Mouse (Mus musculus) forebrain, embryonic 14.5 days (tissue): Measurements from ENCODE around the gene Mical2. TPM values are rescaled to one million over a fixed set of nuclear protein-coding genes. Genes with fewer than 3 reads are reported as not detected.

Experiments
- ATAC-seq: fragments of 200-750 bp; cut with Nextera tagmentation; 2 replicates; pipeline ENCODE4 v1.8.0; 2017; ENCODE audit warnings: mild to moderate bottlenecking, moderate library complexity
- DNase-seq: peaks from one replicate; pipeline ENCODE4 v3.0.0-alpha.2; 2015; ENCODE audit warnings: low spot score
- H3K27ac ChIP-seq: fragments of 300-500 bp; sonication (generic); 2 replicates; pipeline ENCODE4 v1.5.1; 2014; ENCODE audit warnings: low read depth, mild to moderate bottlenecking, control low read depth, low read length, moderate library complexity
- H3K27me3 ChIP-seq: fragments of 300-500 bp; sonication (generic); replicated peaks from 2 replicates; pipeline ENCODE4 v1.6.1; 2014; ENCODE audit warnings: low read length, control low read depth, mixed read lengths; ENCODE audit not compliant: control insufficient read depth, insufficient read depth
- H3K36me3 ChIP-seq: fragments of 300-500 bp; sonication (generic); 2 replicates; pipeline ENCODE4 v1.6.1; 2014; ENCODE audit warnings: low read length, control low read depth; ENCODE audit not compliant: control insufficient read depth, insufficient read depth
- H3K4me1 ChIP-seq: fragments of 300-500 bp; sonication (generic); 2 replicates; pipeline ENCODE4 v1.6.1; 2014; ENCODE audit warnings: antibody characterized with exemption, low read length, control low read depth; ENCODE audit not compliant: control insufficient read depth, insufficient read depth
- H3K4me2 ChIP-seq: fragments of 300-500 bp; sonication (generic); 2 replicates; pipeline ENCODE4 v1.6.1; 2014; ENCODE audit warnings: mild to moderate bottlenecking, control low read depth, low read length
- H3K4me3 ChIP-seq: fragments of 300-500 bp; sonication (generic); 2 replicates; pipeline ENCODE4 v1.5.1; 2014; ENCODE audit warnings: low read depth, low read length, control low read depth
- H3K9ac ChIP-seq: fragments of 300-500 bp; sonication (generic); 2 replicates; pipeline ENCODE4 v1.6.1; 2014; ENCODE audit warnings: mild to moderate bottlenecking, low read length, control low read depth, moderate library complexity
- H3K9me3 ChIP-seq: fragments of 300-500 bp; sonication (generic); replicated peaks from 2 replicates; pipeline ENCODE4 v1.6.1; 2016; ENCODE audit warnings: low read length, control low read depth, mixed read lengths; ENCODE audit not compliant: control insufficient read depth
- WGBS: fragments of 180-500 bp; shearing (Covaris S2); extraction: QIAGEN DNeasy Blood & Tissue Kit; methylation state at CpG from one replicate; pipeline ENCODE4 v1.1.7; 2014; 5-methylcytosine and 5-hydroxymethylcytosine counted together
- polyA plus RNA-seq: library from polyadenylated mRNA; unstranded; fragments of >200 nt; fragmentation: Nextera tagmentation; extraction: Ambion mirVana; gene quantifications from 2 replicates; pipeline ENCODE4 v1.2.1, GENCODE M21; 2014

Gene Mical2
- polyA plus RNA-seq, 1 experiment from 2014 or later, result 2.6 TPM

DNA sequence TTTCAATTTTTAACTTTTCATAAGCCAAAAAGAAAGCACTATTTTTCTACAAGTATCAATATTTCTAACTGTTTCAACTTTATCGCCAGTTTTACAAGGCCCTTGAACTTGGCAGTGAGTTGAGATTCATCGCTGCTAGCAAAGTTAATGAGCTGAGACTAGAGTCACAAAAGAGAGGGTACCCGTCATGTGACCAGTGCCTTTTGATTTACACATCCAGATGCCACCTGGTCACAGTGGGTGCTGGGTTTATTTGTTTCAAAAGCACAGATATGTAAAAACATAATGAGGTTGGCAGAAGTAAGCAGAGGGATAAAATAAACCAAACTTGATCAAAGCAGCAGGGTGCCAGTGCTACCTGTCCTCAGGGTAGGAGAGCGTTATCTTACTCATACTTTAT, 126.3 kb downstream of the Mical2 start:
- WGBS, result 52% methylated on average over 4 of the region's 4 CpGs
- no peak for ATAC-seq

DNA sequence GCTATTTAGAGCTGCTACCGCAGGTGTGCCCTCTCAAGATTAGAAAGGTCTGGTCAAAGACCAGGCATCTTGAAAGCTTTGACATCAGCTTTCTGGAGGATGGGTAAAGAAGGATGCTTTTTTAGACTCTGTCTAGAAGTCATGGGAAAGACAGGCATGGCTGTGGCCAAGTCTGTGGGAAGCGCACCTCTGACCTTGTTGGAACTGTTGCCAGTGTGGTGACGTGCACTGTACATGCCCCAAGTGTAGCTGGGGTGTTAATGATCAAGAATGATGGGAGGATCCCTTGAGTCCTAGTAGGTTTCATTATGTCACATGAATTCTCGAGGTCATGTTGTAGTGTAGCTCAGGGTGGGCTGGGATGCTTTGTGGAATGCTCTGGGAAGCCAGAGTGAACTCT, 127.4 kb downstream of the Mical2 start:
- Histone ChIP-seq H3K9ac (no peak overlapping the region), H3K9me3 (no peaks in the 10 kb centered on the region), H3K4me3 (no peak overlapping the region), H3K27me3 (no peaks in the 10 kb centered on the region), H3K27ac (no peak overlapping the region), H3K4me1 (peaks cover 21% of the 10 kb centered on the region), H3K36me3 (no peaks in the 10 kb centered on the region), H3K4me2 (no peak overlapping the region)
- no peak for ATAC-seq
- 89% methylated on average over 4 of the region's 4 CpGs for WGBS
- no peak for DNase-seq

More for the DNA sequence above, 126.3 kb downstream of the Mical2 start:
- Histone ChIP-seq H3K27ac (no peak overlapping the region), H3K27me3 (no peaks in the 10 kb centered on the region), H3K4me1 (peaks cover 21% of the 10 kb centered on the region), H3K4me2 (no peak overlapping the region), H3K9me3 (no peaks in the 10 kb centered on the region), H3K9ac (no peak overlapping the region), H3K4me3 (no peak overlapping the region), H3K36me3 (no peaks in the 10 kb centered on the region)
- DNase-seq, result no peak

DNA sequence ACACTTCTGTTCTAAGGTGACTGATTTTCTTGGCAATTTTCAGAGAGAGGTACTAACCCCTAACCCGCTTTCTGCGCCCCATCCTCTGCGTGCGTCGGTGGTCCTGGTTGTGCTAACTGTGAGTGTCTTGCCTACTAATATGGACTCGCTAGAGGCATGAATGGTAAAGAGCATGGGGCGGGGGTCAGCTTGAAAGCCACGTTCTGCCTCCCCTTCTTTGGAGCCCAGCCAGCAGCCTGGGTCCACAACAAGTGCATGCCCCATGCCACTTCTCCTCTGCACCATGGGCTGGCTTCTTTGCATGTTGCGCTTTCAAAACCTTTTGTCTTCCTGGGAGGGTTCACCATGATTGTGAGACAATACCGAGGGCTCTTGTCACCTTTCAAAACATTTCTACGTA, 128.3 kb downstream of the Mical2 start:
- Histone ChIP-seq H3K27ac (no peak overlapping the region), H3K4me2 (no peak overlapping the region), H3K36me3 (no peaks in the 10 kb centered on the region), H3K4me1 (peaks cover 21% of the 10 kb centered on the region), H3K27me3 (no peaks in the 10 kb centered on the region), H3K9ac (no peak overlapping the region), H3K9me3 (no peaks in the 10 kb centered on the region), H3K4me3 (no peak overlapping the region)
- peak; percentile 45 for DNase-seq
- WGBS, result 38% methylated on average over 11 of the region's 11 CpGs
- ATAC-seq, result peak; percentile 37

DNA sequence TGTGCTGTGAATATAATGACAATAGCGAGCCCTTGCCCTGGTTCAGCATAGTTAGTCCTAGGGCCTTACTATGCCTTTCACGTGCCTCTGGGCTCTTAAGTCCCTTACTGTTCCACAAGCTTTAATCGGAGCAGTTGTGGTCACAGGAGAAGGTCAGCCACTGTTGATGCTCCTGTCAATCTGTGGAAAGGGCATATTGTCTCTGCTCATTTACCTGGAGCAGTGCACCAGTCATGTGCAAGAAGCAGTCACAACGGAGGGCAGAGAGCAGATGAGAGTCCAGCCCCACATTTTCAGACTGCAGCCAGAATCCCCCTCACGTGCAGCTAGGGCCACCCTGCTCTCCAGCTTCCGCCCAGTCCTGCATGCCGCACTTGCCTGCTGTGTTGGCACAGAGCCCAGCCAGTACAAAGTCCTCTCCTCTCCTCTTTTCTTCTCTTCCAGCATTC, 128.9 kb downstream of the Mical2 start:
- ATAC-seq, result peak; percentile 93
- peak overlapping the region; percentile 6; the same call in 1 of the 2 replicates for H3K4me2 ChIP-seq

DNA sequence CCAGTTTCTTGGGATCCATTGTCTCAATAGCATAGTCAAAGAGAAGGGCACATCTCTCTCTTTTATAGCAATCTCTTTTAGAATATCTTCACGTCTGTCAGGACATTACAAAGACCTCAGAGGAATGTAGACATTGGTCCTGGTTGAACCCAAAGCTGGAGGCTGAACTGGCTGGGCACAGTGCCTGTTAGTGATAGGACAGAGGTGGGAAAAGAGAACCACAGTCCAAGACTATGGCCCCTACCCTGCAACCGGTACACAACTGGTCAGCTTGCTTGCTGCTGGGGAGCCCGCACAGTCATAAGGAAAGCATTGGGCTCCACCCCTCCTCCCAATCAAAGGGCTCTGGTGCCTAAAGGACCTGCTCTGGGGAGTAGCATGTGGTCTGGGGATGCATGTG, 133.9 kb downstream of the Mical2 start:
- no peak for DNase-seq
- Histone ChIP-seq H3K36me3 (no peaks in the 10 kb centered on the region), H3K9me3 (no peaks in the 10 kb centered on the region)

More for the DNA sequence above, 128.9 kb downstream of the Mical2 start:
- H3K36me3 ChIP-seq, result no peaks in the 10 kb centered on the region
- peak overlapping the region; percentile 52; the same call in 1 of the 2 replicates for H3K27ac ChIP-seq
- H3K9me3 ChIP-seq, result no peaks in the 10 kb centered on the region
- H3K4me3 ChIP-seq, result no peak overlapping the region
- WGBS, result 4% methylated on average over 7 of the region's 7 CpGs
- peak; percentile 88 for DNase-seq
- no peak overlapping the region for H3K9ac ChIP-seq
- no peaks in the 10 kb centered on the region for H3K27me3 ChIP-seq
- H3K4me1 ChIP-seq, result peaks cover 21% of the 10 kb centered on the region

DNA sequence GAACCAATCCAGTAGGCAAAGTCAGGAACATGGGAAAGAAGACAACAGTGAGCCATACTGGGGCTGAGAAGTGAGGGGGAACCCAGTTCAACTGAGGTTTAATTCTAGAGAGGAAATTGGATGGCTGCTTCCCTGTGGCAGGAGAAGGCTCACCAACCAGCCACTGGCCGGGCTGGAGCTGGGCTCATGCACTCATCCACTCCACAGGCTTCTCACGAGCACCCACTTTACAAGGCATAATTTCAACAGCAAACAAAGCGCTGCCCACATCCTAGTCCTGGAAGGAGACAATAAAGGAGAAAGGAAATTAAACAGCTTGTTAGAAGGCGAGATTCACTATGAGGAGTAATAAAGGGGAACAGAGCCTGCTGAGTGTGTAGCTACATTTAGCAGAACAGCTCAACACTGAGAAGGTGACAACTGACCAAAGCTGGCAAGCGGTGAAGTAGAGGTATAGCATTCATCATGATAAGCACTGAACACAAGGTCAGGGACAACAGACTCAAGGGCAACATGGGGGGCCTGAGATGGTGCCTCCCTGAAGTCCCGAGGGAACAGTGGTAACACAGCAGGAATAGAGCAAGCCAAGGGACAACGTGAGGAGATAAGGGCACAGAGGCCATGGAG, 137.0 kb downstream of the Mical2 start:
- H3K4me2 ChIP-seq, result no peak overlapping the region
- H3K27me3 ChIP-seq, result no peaks in the 10 kb centered on the region
- H3K36me3 ChIP-seq, result no peaks in the 10 kb centered on the region
- ATAC-seq (no peak), DNase-seq (no peak)
- H3K4me1 ChIP-seq, result no peaks in the 10 kb centered on the region
- WGBS, result 80% methylated on average over 7 of the region's 7 CpGs
- no peak overlapping the region for H3K9ac ChIP-seq
- H3K9me3 ChIP-seq, result no peaks in the 10 kb centered on the region
- H3K4me3 ChIP-seq, result no peak overlapping the region
- no peak overlapping the region for H3K27ac ChIP-seq

More for the DNA sequence above, 133.9 kb downstream of the Mical2 start:
- H3K27me3 ChIP-seq, result no peaks in the 10 kb centered on the region
- H3K4me3 ChIP-seq, result no peak overlapping the region
- H3K27ac ChIP-seq, result no peak overlapping the region
- no peak overlapping the region for H3K9ac ChIP-seq
- WGBS, result 87% methylated on average over 3 of the region's 3 CpGs
- peaks cover 6% of the 10 kb centered on the region for H3K4me1 ChIP-seq
- no peak for ATAC-seq
- H3K4me2 ChIP-seq, result no peak overlapping the region

DNA sequence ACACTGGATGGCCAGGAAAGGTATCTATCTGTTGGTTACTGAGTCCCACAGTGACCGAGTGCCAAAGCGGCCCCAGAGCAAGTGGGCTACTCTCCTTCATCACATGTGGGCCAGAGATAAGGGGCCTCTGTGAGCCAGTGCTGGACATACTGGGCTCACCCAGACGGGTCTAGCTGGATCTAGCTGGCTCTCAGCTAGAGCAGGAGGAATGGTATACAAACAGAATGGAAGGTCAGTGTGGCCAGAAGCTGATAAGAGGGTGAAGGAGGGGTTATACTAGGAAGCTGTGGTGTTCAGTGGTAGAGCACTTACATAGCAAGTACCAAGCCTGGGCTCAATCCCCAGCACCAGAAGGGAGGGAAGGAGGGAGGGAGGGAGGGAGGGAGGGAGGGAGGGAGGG, 140.2 kb downstream of the Mical2 start:
- ATAC-seq (no peak), DNase-seq (no peak)
- Histone ChIP-seq H3K27me3 (no peaks in the 10 kb centered on the region), H3K27ac (no peak overlapping the region), H3K4me1 (no peaks in the 10 kb centered on the region), H3K9me3 (no peaks in the 10 kb centered on the region), H3K36me3 (no peaks in the 10 kb centered on the region), H3K9ac (no peak overlapping the region), H3K4me2 (no peak overlapping the region), H3K4me3 (no peak overlapping the region)
- 83% methylated on average over 3 of the region's 3 CpGs for WGBS

DNA sequence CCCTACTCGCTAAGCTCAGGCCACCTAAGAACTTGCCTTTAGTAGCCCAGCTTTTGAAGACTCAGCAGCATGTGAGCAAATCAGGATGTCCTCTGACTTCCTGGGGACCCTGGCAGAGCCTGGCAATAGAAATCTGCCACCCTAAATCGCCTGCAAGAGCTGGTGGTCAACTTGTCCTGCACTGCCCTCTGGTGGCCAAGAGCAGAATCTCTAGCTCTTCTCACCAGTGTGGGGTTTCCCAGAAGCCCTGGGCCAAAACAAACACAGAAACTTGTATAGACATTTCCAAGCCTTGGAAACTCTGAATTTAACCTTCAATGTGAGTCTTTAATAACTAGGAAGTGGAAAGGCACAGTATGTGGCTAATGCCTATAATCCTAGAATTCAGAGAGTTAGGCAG, 143.4 kb downstream of the Mical2 start:
- Histone ChIP-seq H3K9me3 (no peaks in the 10 kb centered on the region), H3K36me3 (no peaks in the 10 kb centered on the region), H3K4me1 (no peaks in the 10 kb centered on the region), H3K4me2 (no peak overlapping the region), H3K27me3 (no peaks in the 10 kb centered on the region), H3K4me3 (no peak overlapping the region), H3K27ac (no peak overlapping the region), H3K9ac (no peak overlapping the region)
- ATAC-seq (peak; percentile 63), DNase-seq (peak; percentile 93)
- 24% methylated on average over 2 of the region's 2 CpGs for WGBS

DNA sequence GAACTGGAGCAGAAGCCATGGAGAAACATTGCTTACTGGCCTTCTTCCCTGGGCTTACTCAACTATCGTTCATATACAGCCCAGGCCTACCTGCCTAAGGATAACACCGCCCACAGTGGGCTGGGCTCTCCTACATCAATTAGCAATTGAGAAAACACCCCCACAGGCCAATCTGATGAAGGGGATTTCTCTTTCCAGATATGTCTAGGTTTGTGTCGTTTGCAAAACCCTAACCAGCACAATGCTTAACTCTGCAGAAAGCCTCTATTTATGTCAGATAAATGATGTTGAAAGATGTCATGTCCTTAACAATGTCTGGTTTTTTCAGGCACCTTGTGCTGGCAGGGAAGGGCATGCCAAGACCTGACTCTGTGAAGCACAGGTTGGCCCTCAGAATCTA, 144.3 kb downstream of the Mical2 start:
- no peak for ATAC-seq
- WGBS, result 88% methylated on average over 3 of the region's 3 CpGs
- H3K4me2 ChIP-seq, result no peak overlapping the region

More for the DNA sequence above, 144.3 kb downstream of the Mical2 start:
- H3K9ac ChIP-seq, result no peak overlapping the region
- H3K4me1 ChIP-seq, result no peaks in the 10 kb centered on the region
- no peaks in the 10 kb centered on the region for H3K36me3 ChIP-seq
- H3K4me3 ChIP-seq, result no peak overlapping the region
- no peaks in the 10 kb centered on the region for H3K27me3 ChIP-seq
- no peaks in the 10 kb centered on the region for H3K9me3 ChIP-seq
- DNase-seq, result no peak
- no peak overlapping the region for H3K27ac ChIP-seq
